Mouse (Mus musculus) MEL (cell line): Measurements from ENCODE around the gene Gm3435. TPM values are rescaled to one million over a fixed set of nuclear protein-coding genes. Genes with fewer than 3 reads are reported as not detected.
A peak's percentile ranks its signal among the peaks of the same experiment; 100 is the strongest.

ENCODE experiments used
- DNase-seq: peaks from one replicate; pipeline ENCODE4 v3.0.0; 2011; ENCODE audit warnings: low read depth, low spot score
- H3K27ac ChIP-seq: 2 replicates; pipeline ENCODE4 v1.5.1; 2012; ENCODE audit warnings: low read depth, mild to moderate bottlenecking, control low read depth, low read length, moderate library complexity; ENCODE audit not compliant: control insufficient read depth
- H3K27me3 ChIP-seq, 2 experiments: fragments of 150-350 bp in 1 of 2; sonication (generic) in 1 of 2; 2 replicates each; pipeline ENCODE4 v1.6.1; 2012; ENCODE audit warnings: low read length in 2 of 2, mild to moderate bottlenecking in 2 of 2, improper control_type of control experiment in 1 of 2, moderate library complexity in 1 of 2; ENCODE audit not compliant: insufficient read depth in 2 of 2, control insufficient read depth in 1 of 2
- H3K36me3 ChIP-seq, 2 experiments: 2 replicates each; pipeline ENCODE4 v1.6.1; 2012 to 2014; ENCODE audit warnings: low read length in 2 of 2, improper control_type of control experiment in 1 of 2, inconsistent platforms in 1 of 2, mild to moderate bottlenecking in 1 of 2; ENCODE audit not compliant: insufficient read depth in 2 of 2, control insufficient read depth in 1 of 2
- H3K4me1 ChIP-seq, 2 experiments: fragments of 150-350 bp in 1 of 2; sonication (generic) in 1 of 2; 2 replicates each; pipeline ENCODE4 v1.6.1; 2012; ENCODE audit warnings: low read length in 2 of 2, improper control_type of control experiment in 1 of 2, mild to moderate bottlenecking in 1 of 2; ENCODE audit not compliant: insufficient read depth in 2 of 2, control insufficient read depth in 1 of 2
- H3K4me3 ChIP-seq, 2 experiments: fragments of 150-350 bp in 1 of 2; sonication (generic) in 1 of 2; 2 replicates each; pipeline ENCODE4 v1.5.1; 2012; ENCODE audit warnings: low read depth in 2 of 2, low read length in 2 of 2, mild to moderate bottlenecking in 2 of 2, moderate library complexity in 2 of 2, control low read depth in 1 of 2, improper control_type of control experiment in 1 of 2; ENCODE audit not compliant: control insufficient read depth in 1 of 2, insufficient read depth in 1 of 2
- H3K79me2 ChIP-seq: 2 replicates; pipeline ENCODE4 v1.6.1; 2012; ENCODE audit warnings: mild to moderate bottlenecking, low read length, moderate library complexity; ENCODE audit not compliant: control insufficient read depth, poor library complexity, insufficient read depth
- H3K9ac ChIP-seq: 2 replicates; pipeline ENCODE4 v1.6.1; 2012; ENCODE audit warnings: low read depth, mild to moderate bottlenecking, control low read depth, low read length, moderate library complexity; ENCODE audit not compliant: control insufficient read depth, poor library complexity, severe bottlenecking
- H3K9me3 ChIP-seq: fragments of 150-350 bp; sonication (generic); replicated peaks from 2 replicates; pipeline ENCODE4 v1.6.1; 2012; ENCODE audit warnings: mild to moderate bottlenecking, low read length, improper control_type of control experiment, moderate library complexity; ENCODE audit not compliant: insufficient read depth
- BHLHE40 ChIP-seq: IDR thresholded peaks from 2 replicates; pipeline ENCODE4 v1.6.1; 2012; ENCODE audit warnings: low read depth, mild to moderate bottlenecking, inconsistent platforms, low read length, improper control_type of control experiment, borderline replicate concordance
- CHD1 ChIP-seq: IDR thresholded peaks from 2 replicates; pipeline ENCODE4 v1.6.1; 2012; ENCODE audit warnings: low read depth, mild to moderate bottlenecking, inconsistent platforms, low read length, improper control_type of control experiment
- CHD2 ChIP-seq: IDR thresholded peaks from 2 replicates; pipeline ENCODE4 v1.6.1; 2011; ENCODE audit warnings: low read length, improper control_type of control experiment
- CTCF ChIP-seq, 3 experiments: IDR thresholded peaks in 2 of 3; conservative IDR thresholded peaks in 1 of 3; 2 replicates each; pipeline ENCODE4 v1.5.1; 2011 to 2012; ENCODE audit warnings: low read length in 3 of 3, low read depth in 2 of 3, mild to moderate bottlenecking in 2 of 3, improper control_type of control experiment in 1 of 3, inconsistent platforms in 1 of 3, mixed read lengths in 1 of 3, moderate library complexity in 1 of 3; ENCODE audit not compliant: control insufficient read depth in 1 of 3, insufficient read depth in 1 of 3, poor library complexity in 1 of 3, severe bottlenecking in 1 of 3
- E2F4 ChIP-seq: IDR thresholded peaks from 2 replicates; pipeline ENCODE4 v1.6.1; 2011; ENCODE audit warnings: low read depth, low read length, improper control_type of control experiment, borderline replicate concordance
- ELF1 ChIP-seq: IDR thresholded peaks from 2 replicates; pipeline ENCODE4 v1.6.1; 2014; ENCODE audit warnings: low read depth, mild to moderate bottlenecking, inconsistent platforms, low read length, improper control_type of control experiment, moderate library complexity
- EP300 ChIP-seq, 2 experiments: IDR thresholded peaks; 2 replicates each; pipeline ENCODE4 v1.6.1; 2011; ENCODE audit warnings: improper control_type of control experiment in 2 of 2, low read length in 2 of 2, low read depth in 1 of 2, mild to moderate bottlenecking in 1 of 2
- ETS1 ChIP-seq: IDR thresholded peaks from 2 replicates; pipeline ENCODE4 v1.6.1; 2012; ENCODE audit warnings: low read depth, mild to moderate bottlenecking, inconsistent platforms, low read length, improper control_type of control experiment, moderate library complexity
- GATA1 ChIP-seq: IDR thresholded peaks from 2 replicates; pipeline ENCODE4 v1.6.1; 2011; ENCODE audit warnings: low read depth, low read length, improper control_type of control experiment
- HCFC1 ChIP-seq: IDR thresholded peaks from 2 replicates; pipeline ENCODE4 v1.6.1; 2012; ENCODE audit warnings: low read depth, mild to moderate bottlenecking, inconsistent platforms, low read length, improper control_type of control experiment, moderate library complexity
- JUND ChIP-seq: IDR thresholded peaks from 2 replicates; pipeline ENCODE4 v1.6.1; 2011; ENCODE audit warnings: low read depth, mild to moderate bottlenecking, improper control_type of control experiment, low read length
- MAX ChIP-seq: IDR thresholded peaks from 2 replicates; pipeline ENCODE4 v1.6.1; 2011; ENCODE audit warnings: low read length, improper control_type of control experiment
- MAZ ChIP-seq: IDR thresholded peaks from 2 replicates; pipeline ENCODE4 v1.6.1; 2012; ENCODE audit warnings: low read depth, mild to moderate bottlenecking, inconsistent platforms, low read length, improper control_type of control experiment
- MEF2A ChIP-seq: IDR thresholded peaks from 2 replicates; pipeline ENCODE4 v1.6.1; 2014; ENCODE audit warnings: low read depth, mild to moderate bottlenecking, inconsistent platforms, low read length, improper control_type of control experiment; ENCODE audit not compliant: poor library complexity, insufficient replicate concordance, severe bottlenecking; ENCODE audit errors: extremely low read depth
- MXI1 ChIP-seq: IDR thresholded peaks from 2 replicates; pipeline ENCODE4 v1.6.1; 2011; ENCODE audit warnings: mild to moderate bottlenecking, low read depth, low read length, improper control_type of control experiment
- NRF1 ChIP-seq: IDR thresholded peaks from 2 replicates; pipeline ENCODE4 v1.6.1; 2014; ENCODE audit warnings: low read depth, mild to moderate bottlenecking, inconsistent platforms, low read length, improper control_type of control experiment, moderate library complexity; ENCODE audit not compliant: poor library complexity, insufficient read depth, severe bottlenecking
- POLR2A ChIP-seq, 2 experiments: IDR thresholded peaks; 2 replicates each; pipeline ENCODE4 v1.6.1; 2011 to 2012; ENCODE audit warnings: low read length in 2 of 2, mild to moderate bottlenecking in 2 of 2, control low read depth in 1 of 2, improper control_type of control experiment in 1 of 2, low read depth in 1 of 2, moderate library complexity in 1 of 2; ENCODE audit not compliant: control insufficient read depth in 1 of 2, insufficient read depth in 1 of 2, poor library complexity in 1 of 2
- POLR2AphosphoS2 ChIP-seq: IDR thresholded peaks from 2 replicates; pipeline ENCODE4 v1.6.1; 2011; ENCODE audit warnings: low read length, improper control_type of control experiment
- RAD21 ChIP-seq: IDR thresholded peaks from 2 replicates; pipeline ENCODE4 v1.6.1; 2011; ENCODE audit warnings: mild to moderate bottlenecking, low read depth, low read length, improper control_type of control experiment
- SMC3 ChIP-seq: IDR thresholded peaks from 2 replicates; pipeline ENCODE4 v1.6.1; 2011; ENCODE audit warnings: low read depth, low read length, improper control_type of control experiment
- TAL1 ChIP-seq: IDR thresholded peaks from 2 replicates; pipeline ENCODE4 v1.6.1; 2012; ENCODE audit warnings: mild to moderate bottlenecking, inconsistent platforms, low read length, moderate library complexity, mixed read lengths
- TBP ChIP-seq: IDR thresholded peaks from 2 replicates; pipeline ENCODE4 v1.8.0; 2011; ENCODE audit warnings: low read depth, low read length, improper control_type of control experiment
- TCF12 ChIP-seq: IDR thresholded peaks from 2 replicates; pipeline ENCODE4 v1.6.1; 2014; ENCODE audit warnings: low read depth, mild to moderate bottlenecking, inconsistent platforms, low read length, improper control_type of control experiment, moderate library complexity
- USF2 ChIP-seq, 2 experiments: IDR thresholded peaks; 2 replicates each; pipeline ENCODE4 v1.6.1; 2011 to 2012; ENCODE audit warnings: improper control_type of control experiment in 2 of 2, low read length in 2 of 2, borderline replicate concordance in 1 of 2, inconsistent platforms in 1 of 2, low read depth in 1 of 2, mild to moderate bottlenecking in 1 of 2; ENCODE audit not compliant: insufficient read depth in 1 of 2
- ZC3H11A ChIP-seq: IDR thresholded peaks from 2 replicates; pipeline ENCODE4 v1.6.1; 2012; ENCODE audit warnings: low read depth, mild to moderate bottlenecking, inconsistent platforms, low read length, improper control_type of control experiment
- ZKSCAN1 ChIP-seq: IDR thresholded peaks from 2 replicates; pipeline ENCODE4 v1.6.1; 2012; ENCODE audit warnings: low read depth, mild to moderate bottlenecking, inconsistent platforms, low read length, improper control_type of control experiment, moderate library complexity
- ZNF384 ChIP-seq: IDR thresholded peaks from 2 replicates; pipeline ENCODE4 v1.6.1; 2012; ENCODE audit warnings: low read depth, mild to moderate bottlenecking, inconsistent platforms, low read length, improper control_type of control experiment
- polyA plus RNA-seq, 2 experiments: library from polyadenylated mRNA; stranded (reverse) in 1 of 2; unstranded in 1 of 2; fragments of >175 nt in 1 of 2; fragments of >200 nt in 1 of 2; gene quantifications; 2 replicates each; pipeline versions ENCODE4 v1.2.1 to v1.2.4; 2012; ENCODE audit warnings: low replicate concordance in 2 of 2, low read depth in 1 of 2; ENCODE audit not compliant: insufficient read length in 2 of 2, insufficient read depth in 1 of 2, missing spikeins in 1 of 2
- total RNA-seq: library from RNA; depleted of rRNA; stranded (reverse); fragments of 300-350 nt; gene quantifications from 2 replicates; pipeline ENCODE4 v1.2.3, GENCODE M21; 2012

The Gm3435 gene
- total and polyA plus RNA-seq, 3 experiments, result 1.1 to 3.6 TPM; not detected in 1

GRCm38 (mm10) chr17:15060356-15060755, 50.4 kb downstream of the Gm3435 start:
- H3K27ac ChIP-seq, result no peak overlapping the region
- H3K4me3 ChIP-seq, result no peak overlapping the region
- H3K36me3 ChIP-seq, result peaks cover 0 to 5% of the 10 kb centered on the region in 2 experiments; a peak in 2 of 4 replicates
- H3K79me2 ChIP-seq, result no peaks in the 10 kb centered on the region
- TF ChIP-seq HCFC1, result no peak
- TF ChIP-seq E2F4, result no peak
- no peak for TF ChIP-seq MAX
- TF ChIP-seq TBP, result no peak
- TF ChIP-seq ZC3H11A, result no peak
- TF ChIP-seq MXI1, result no peak
- no peak for TF ChIP-seq RAD21
- TF ChIP-seq NRF1, result no peak
- H3K9me3 ChIP-seq, result no peaks in the 10 kb centered on the region
- no peak for DNase-seq
- H3K4me1 ChIP-seq, result no peaks in the 10 kb centered on the region
- H3K9ac ChIP-seq, result no peak overlapping the region
- H3K27me3 ChIP-seq, result no peaks in the 10 kb centered on the region

DNA sequence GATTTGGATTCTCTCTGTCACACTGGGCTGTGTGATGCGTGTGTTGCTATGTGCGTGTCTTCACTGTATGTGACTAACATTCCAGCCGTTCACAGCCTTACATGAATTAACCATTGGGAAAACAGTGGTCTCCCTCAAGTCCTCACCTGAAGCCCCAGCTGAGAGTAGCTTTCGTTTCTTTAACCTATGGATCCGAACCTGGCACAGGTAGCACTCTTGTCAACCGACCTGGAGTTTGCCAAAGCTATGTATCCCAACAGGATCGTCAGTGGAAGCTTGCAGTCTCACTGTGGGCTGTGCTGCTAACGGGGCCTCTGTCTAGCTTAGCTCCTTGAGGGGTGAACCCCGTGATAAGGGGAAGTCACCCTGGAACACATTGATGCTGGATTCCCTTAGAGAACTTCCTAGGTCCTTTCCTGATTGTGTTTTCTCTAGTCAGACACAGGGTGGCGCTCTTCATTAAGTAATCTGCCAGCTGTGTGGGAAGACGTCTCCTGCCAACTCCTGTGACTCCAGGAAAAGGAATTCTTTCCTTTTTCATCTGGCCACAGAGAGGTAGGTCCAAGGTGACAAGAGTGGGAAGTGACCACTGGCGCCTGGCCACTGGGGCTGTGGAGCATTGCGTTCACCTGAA, 55.5 kb downstream of the Gm3435 start:
- Histone ChIP-seq H3K9ac (no peak overlapping the region), H3K79me2 (no peaks in the 10 kb centered on the region), H3K36me3 (peaks cover 0 to 5% of the 10 kb centered on the region in 2 experiments; a peak in 2 of 4 replicates), H3K4me1 (no peaks in the 10 kb centered on the region), H3K27ac (no peak overlapping the region), H3K27me3 (no peaks in the 10 kb centered on the region), H3K4me3 (no peak overlapping the region), H3K9me3 (no peaks in the 10 kb centered on the region)
- DNase-seq, result peak; percentile 73
- TF ChIP-seq JUND (no peak), SMC3 (peak; percentile 82), ZKSCAN1 (no peak), EP300 (IDR thresholded peaks at IDR 0.05; ENCODE audit: low read depth in 1 of 2, low read length in 2 of 2) (no peak), GATA1 (no peak), USF2 (IDR thresholded peaks at IDR 0.05; ENCODE audit: borderline replicate concordance in 1 of 2, insufficient read depth in 1 of 2, low read depth in 1 of 2, low read length in 2 of 2) (no peak), POLR2A (IDR thresholded peaks at IDR 0.05; ENCODE audit: control insufficient read depth in 1 of 2, insufficient read depth in 1 of 2, low read depth in 1 of 2, low read length in 2 of 2, poor library complexity in 1 of 2) (no peak), CHD2 (no peak), ZC3H11A (peak; percentile 78), E2F4 (no peak), TAL1 (no peak), ELF1 (no peak), ZNF384 (no peak), RAD21 (peak; percentile 90), CTCF (IDR thresholded peaks at IDR 0.05 in 2 of 3, conservative IDR thresholded peaks at IDR 0.05 in 1 of 3; ENCODE audit: control insufficient read depth in 1 of 3, insufficient read depth in 1 of 3, low read depth in 2 of 3, low read length in 3 of 3, poor library complexity in 1 of 3, severe bottlenecking in 1 of 3) (peak; percentile 53 to 90 (median 57)), TCF12 (no peak), TBP (peak; percentile 63), CHD1 (no peak), NRF1 (no peak), BHLHE40 (no peak), MAX (no peak), POLR2AphosphoS2 (no peak), MEF2A (no peak), MAZ (no peak), ETS1 (no peak)
